Mouse (Mus musculus) intestine, embryonic 15.5 days (tissue): ENCODE results near the gene Hexim1. TPM values are rescaled to one million over a fixed set of nuclear protein-coding genes. Genes with fewer than 3 reads are reported as not detected.

Source experiments
- ATAC-seq: fragments of 200-750 bp; cut with Nextera tagmentation; 2 replicates; pipeline ENCODE4 v1.8.0; 2017; ENCODE audit warnings: moderate TSS enrichment, moderate library complexity
- H3K27ac ChIP-seq: fragments of 300-500 bp; sonication (generic); 2 replicates; pipeline ENCODE4 v1.5.1; 2015; ENCODE audit warnings: mild to moderate bottlenecking, inconsistent platforms
- H3K27me3 ChIP-seq: fragments of 300-500 bp; sonication (generic); replicated peaks from 2 replicates; pipeline ENCODE4 v1.6.1; 2015; ENCODE audit warnings: inconsistent platforms
- H3K36me3 ChIP-seq: fragments of 300-500 bp; sonication (generic); 2 replicates; pipeline ENCODE4 v1.6.1; 2015; ENCODE audit warnings: inconsistent platforms
- H3K4me1 ChIP-seq: fragments of 300-500 bp; sonication (generic); replicated peaks from 2 replicates; pipeline ENCODE4 v1.6.1; 2015; ENCODE audit warnings: inconsistent platforms
- H3K4me2 ChIP-seq: fragments of 300-500 bp; sonication (generic); replicated peaks from 2 replicates; pipeline ENCODE4 v1.6.1; 2015; ENCODE audit warnings: mild to moderate bottlenecking, inconsistent platforms
- H3K4me3 ChIP-seq: fragments of 300-500 bp; sonication (generic); replicated peaks from 2 replicates; pipeline ENCODE4 v1.5.1; 2015; ENCODE audit warnings: inconsistent platforms
- H3K9ac ChIP-seq: fragments of 300-500 bp; sonication (generic); 2 replicates; pipeline ENCODE4 v1.6.1; 2015; ENCODE audit warnings: inconsistent platforms
- H3K9me3 ChIP-seq: fragments of 300-500 bp; sonication (generic); 2 replicates; pipeline ENCODE4 v1.6.1; 2016; ENCODE audit warnings: inconsistent platforms
- WGBS: fragments of 180-500 bp; shearing (Covaris S2); methylation state at CpG from one replicate; pipeline ENCODE4 v1.1.7; 2015; 5-methylcytosine and 5-hydroxymethylcytosine counted together
- polyA plus RNA-seq: library from polyadenylated mRNA; unstranded; fragments of >200 nt; fragmentation: Nextera tagmentation; extraction: Ambion mirVana; gene quantifications from 2 replicates; pipeline ENCODE4 v1.2.1, GENCODE M21; 2015

Gene Hexim1
- polyA plus RNA-seq, 1 experiment from 2014 or later: 4.1 TPM

- Histone ChIP-seq H3K9me3 (no peaks in the 10 kb centered on the region), H3K9ac (peak overlapping the region; percentile 55; the same call in 1 of the 2 replicates), H3K4me1 (peaks cover 21% of the 10 kb centered on the region; the same call in 1 of the 2 replicates), H3K4me2 (peak overlapping the region; percentile 82), H3K4me3 (peak overlapping the region; percentile 38), H3K36me3 (no peaks in the 10 kb centered on the region; the same call in 1 of the 2 replicates), H3K27me3 (no peaks in the 10 kb centered on the region), H3K27ac (peak overlapping the region; percentile 45)
- 34% methylated on average over 9 of the region's 9 CpGs for WGBS
- no peak for ATAC-seq
Observed at GRCm38 (mm10) chr11:103112552-103112912, 3.5 kb upstream of the Hexim1 start.

- no peaks in the 10 kb centered on the region for H3K27me3 ChIP-seq
- no peak overlapping the region for H3K9ac ChIP-seq
- H3K4me1 ChIP-seq: peaks cover 21% of the 10 kb centered on the region; the same call in 1 of the 2 replicates
- H3K4me2 ChIP-seq: peak overlapping the region; percentile 82; the same call in 1 of the 2 replicates
- ATAC-seq: no peak
- H3K27ac ChIP-seq: 0 out of 2 replicates have a peak overlapping the region, but pooled peaks have one; percentile 45
- no peaks in the 10 kb centered on the region; the same call in 1 of the 2 replicates for H3K36me3 ChIP-seq
- H3K9me3 ChIP-seq: no peaks in the 10 kb centered on the region
- WGBS: 55% methylated on average over 12 of the region's 12 CpGs
- H3K4me3 ChIP-seq: no peak overlapping the region
Observed at GRCm38 (mm10) chr11:103113005-103113404, 3.0 kb upstream of the Hexim1 start.

DNA sequence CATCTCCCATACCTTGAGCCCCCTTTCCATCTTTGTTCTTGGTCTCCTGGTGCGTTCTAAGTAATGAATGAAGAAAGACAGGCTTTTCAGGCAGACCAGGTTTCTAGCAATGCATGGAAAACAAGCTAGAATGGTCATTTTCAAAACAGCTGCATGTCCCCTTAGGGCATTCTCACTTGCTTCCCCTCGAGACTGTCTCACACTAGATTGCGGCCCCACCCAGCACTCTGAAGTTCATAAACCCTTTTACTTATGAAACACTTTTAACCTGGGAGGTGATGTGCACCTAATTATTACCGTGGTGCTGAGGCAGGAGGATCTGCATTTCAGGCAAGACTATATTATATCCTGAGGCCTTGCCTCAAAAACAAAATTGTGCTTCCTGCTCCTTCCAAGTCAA is 2.3 kb upstream of the Hexim1 start:
- H3K27ac ChIP-seq: no peak overlapping the region
- H3K36me3 ChIP-seq: no peaks in the 10 kb centered on the region; the same call in 1 of the 2 replicates
- WGBS: 73% methylated on average over 4 of the region's 4 CpGs
- H3K4me1 ChIP-seq: peaks cover 25% of the 10 kb centered on the region
- no peaks in the 10 kb centered on the region for H3K9me3 ChIP-seq
- H3K4me3 ChIP-seq: no peak overlapping the region
- no peak overlapping the region for H3K4me2 ChIP-seq
- H3K27me3 ChIP-seq: no peaks in the 10 kb centered on the region
- H3K9ac ChIP-seq: no peak overlapping the region
- no peak for ATAC-seq

- H3K27ac ChIP-seq: peak overlapping the region; percentile 95
- 88% methylated on average over 11 of the region's 11 CpGs for WGBS
- H3K4me1 ChIP-seq: peaks cover 28% of the 10 kb centered on the region
- no peaks in the 10 kb centered on the region for H3K9me3 ChIP-seq
- no peaks in the 10 kb centered on the region for H3K27me3 ChIP-seq
- H3K4me3 ChIP-seq: peak overlapping the region; percentile 70
- no peaks in the 10 kb centered on the region for H3K36me3 ChIP-seq
- H3K4me2 ChIP-seq: peak overlapping the region; percentile 72
- no peak for ATAC-seq
- H3K9ac ChIP-seq: peak overlapping the region; percentile 90
Observed at GRCm38 (mm10) chr11:103114270-103114943, 1.6 kb upstream of the Hexim1 start.

- Histone ChIP-seq H3K27ac (peak overlapping the region; percentile 95), H3K27me3 (no peaks in the 10 kb centered on the region), H3K4me2 (peak overlapping the region; percentile 72), H3K4me1 (peaks cover 28% of the 10 kb centered on the region), H3K4me3 (peak overlapping the region; percentile 70), H3K36me3 (no peaks in the 10 kb centered on the region), H3K9ac (peak overlapping the region; percentile 90), H3K9me3 (no peaks in the 10 kb centered on the region)
- under 1% methylated on average over 34 of the region's 34 CpGs for WGBS
- ATAC-seq: peak; percentile 73
Observed at GRCm38 (mm10) chr11:103115163-103116007, 646 bp upstream of the Hexim1 start.

- Histone ChIP-seq H3K4me1 (peaks cover 20% of the 10 kb centered on the region), H3K27me3 (no peaks in the 10 kb centered on the region), H3K27ac (peak overlapping the region; percentile 87), H3K36me3 (no peaks in the 10 kb centered on the region), H3K9ac (peak overlapping the region; percentile 70), H3K4me2 (peak overlapping the region; percentile 91), H3K9me3 (no peaks in the 10 kb centered on the region), H3K4me3 (peak overlapping the region; percentile 70)
- peak; percentile 37 for ATAC-seq
- under 1% methylated on average over 35 of the region's 35 CpGs for WGBS
Observed at GRCm38 (mm10) chr11:103116959-103117590, 1.0 kb downstream of the Hexim1 start.

DNA sequence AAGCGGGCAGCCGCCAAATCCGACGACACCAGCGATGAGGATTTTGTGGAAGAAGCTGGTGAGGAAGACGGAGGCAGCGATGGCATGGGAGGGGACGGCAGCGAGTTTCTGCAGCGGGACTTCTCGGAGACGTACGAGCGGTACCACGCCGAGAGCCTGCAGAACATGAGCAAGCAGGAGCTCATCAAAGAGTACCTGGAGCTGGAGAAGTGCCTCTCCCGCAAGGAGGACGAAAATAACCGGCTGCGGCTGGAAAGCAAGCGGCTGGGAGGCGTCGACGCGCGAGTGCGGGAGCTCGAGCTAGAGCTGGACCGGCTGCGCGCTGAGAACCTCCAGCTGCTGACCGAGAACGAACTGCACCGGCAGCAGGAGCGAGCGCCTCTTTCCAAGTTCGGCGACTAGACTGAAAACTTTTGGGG is 1.6 kb downstream of the Hexim1 start:
- peak overlapping the region; percentile 91 for H3K4me2 ChIP-seq
- peak overlapping the region; percentile 87 for H3K27ac ChIP-seq
- no peak for ATAC-seq
- WGBS: under 1% methylated on average over 38 of the region's 38 CpGs
- no peaks in the 10 kb centered on the region for H3K27me3 ChIP-seq
- no peaks in the 10 kb centered on the region for H3K9me3 ChIP-seq
- H3K9ac ChIP-seq: peak overlapping the region; percentile 70
- H3K4me3 ChIP-seq: peak overlapping the region; percentile 70
- H3K4me1 ChIP-seq: peaks cover 15% of the 10 kb centered on the region
- no peaks in the 10 kb centered on the region for H3K36me3 ChIP-seq

GRCm38 (mm10) chr11:103118866-103119265 is 2.8 kb downstream of the Hexim1 start:
- peaks cover 11% of the 10 kb centered on the region for H3K4me1 ChIP-seq
- H3K9me3 ChIP-seq: no peaks in the 10 kb centered on the region
- peak overlapping the region; percentile 91 for H3K4me2 ChIP-seq
- no peak overlapping the region for H3K4me3 ChIP-seq
- no peaks in the 10 kb centered on the region for H3K27me3 ChIP-seq
- no peaks in the 10 kb centered on the region for H3K36me3 ChIP-seq
- no peak overlapping the region for H3K27ac ChIP-seq
- no peak for ATAC-seq
- H3K9ac ChIP-seq: no peak overlapping the region
- WGBS: 87% methylated on average over 2 of the region's 2 CpGs

- WGBS: 46% methylated on average over 5 of the region's 5 CpGs
- no peak overlapping the region for H3K9ac ChIP-seq
Observed at GRCm38 (mm10) chr11:103119609-103120008, 3.6 kb downstream of the Hexim1 start.

GRCm38 (mm10) chr11:103120315-103120714 is 4.3 kb downstream of the Hexim1 start:
- Histone ChIP-seq H3K9ac (no peak overlapping the region), H3K4me2 (no peak overlapping the region), H3K4me3 (no peak overlapping the region), H3K36me3 (no peaks in the 10 kb centered on the region), H3K27ac (no peak overlapping the region), H3K9me3 (no peaks in the 10 kb centered on the region), H3K27me3 (no peaks in the 10 kb centered on the region), H3K4me1 (peaks cover 7% of the 10 kb centered on the region)
- no peak for ATAC-seq
- WGBS: 43% methylated on average over 5 of the region's 5 CpGs

More at GRCm38 (mm10) chr11:103119609-103120008, 3.6 kb downstream of the Hexim1 start:
- Histone ChIP-seq H3K36me3 (no peaks in the 10 kb centered on the region), H3K4me2 (no peak overlapping the region), H3K9me3 (no peaks in the 10 kb centered on the region), H3K27me3 (no peaks in the 10 kb centered on the region), H3K4me1 (peaks cover 8% of the 10 kb centered on the region), H3K27ac (no peak overlapping the region), H3K4me3 (no peak overlapping the region)
- ATAC-seq: no peak

DNA sequence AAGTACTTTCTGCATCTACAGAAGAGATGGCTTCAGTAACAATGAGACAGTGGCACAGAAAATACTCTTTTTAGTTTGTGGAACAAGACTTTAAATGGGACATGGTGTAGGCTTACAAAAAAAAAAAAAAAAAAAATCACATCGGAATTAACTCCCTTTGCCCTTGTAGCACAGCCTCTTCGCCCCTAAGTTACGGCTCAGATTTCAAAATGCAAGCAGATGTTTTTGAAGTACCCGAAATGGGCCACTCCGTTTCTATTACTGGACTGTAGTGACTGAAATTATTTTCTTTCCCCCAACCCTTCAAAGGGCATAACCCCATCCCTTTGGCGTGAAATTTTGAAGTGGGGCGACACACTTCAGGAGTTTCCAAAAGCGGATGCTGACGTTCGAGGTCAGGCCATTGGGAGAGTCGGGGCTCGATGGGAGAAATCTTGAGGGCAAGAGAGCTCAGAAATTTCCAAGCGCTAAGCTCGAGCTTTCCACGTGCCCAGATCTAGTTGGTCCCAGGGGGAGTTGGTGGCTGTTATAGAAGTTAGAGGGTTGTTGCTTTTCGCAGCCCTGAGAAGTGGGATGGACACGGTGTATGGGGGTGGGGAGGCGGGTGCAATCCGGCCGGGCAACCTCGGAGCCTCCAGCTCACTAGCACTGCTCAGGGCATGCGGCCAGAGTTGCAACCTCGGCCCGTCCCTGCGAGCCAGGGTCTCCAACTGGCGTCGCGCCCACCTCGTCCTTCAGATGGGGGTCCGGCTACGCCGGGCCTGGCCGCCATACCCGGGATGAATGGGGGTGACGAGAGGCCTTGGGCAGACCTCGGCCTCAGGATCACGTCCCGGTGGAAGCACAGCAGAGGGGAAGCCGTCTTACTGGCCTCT is 15.9 kb downstream of the Hexim1 start, which contains the start of gene Hexim2:
TSS of gene Hexim2 (plus strand) at position 729 of the 875 bp plus-strand sequence.
- Histone ChIP-seq H3K27ac (peak within 1 kb of the TSS; percentile 96), H3K4me2 (peak within 1 kb of the TSS; percentile 67), H3K4me1 (peaks cover 20% of the 10 kb centered on the region), H3K4me3 (peak within 1 kb of the TSS; percentile 75), H3K9me3 (no peaks in the 10 kb centered on the region), H3K36me3 (no peaks in the 10 kb centered on the region), H3K9ac (peak within 1 kb of the TSS; percentile 98), H3K27me3 (no peaks in the 10 kb centered on the region)
- peak; percentile 46 for ATAC-seq
- WGBS: under 1% methylated on average over 39 of the region's 39 CpGs
